ENCODE assay signal across 8 mouse cellular contexts in the genomic region with DNA sequence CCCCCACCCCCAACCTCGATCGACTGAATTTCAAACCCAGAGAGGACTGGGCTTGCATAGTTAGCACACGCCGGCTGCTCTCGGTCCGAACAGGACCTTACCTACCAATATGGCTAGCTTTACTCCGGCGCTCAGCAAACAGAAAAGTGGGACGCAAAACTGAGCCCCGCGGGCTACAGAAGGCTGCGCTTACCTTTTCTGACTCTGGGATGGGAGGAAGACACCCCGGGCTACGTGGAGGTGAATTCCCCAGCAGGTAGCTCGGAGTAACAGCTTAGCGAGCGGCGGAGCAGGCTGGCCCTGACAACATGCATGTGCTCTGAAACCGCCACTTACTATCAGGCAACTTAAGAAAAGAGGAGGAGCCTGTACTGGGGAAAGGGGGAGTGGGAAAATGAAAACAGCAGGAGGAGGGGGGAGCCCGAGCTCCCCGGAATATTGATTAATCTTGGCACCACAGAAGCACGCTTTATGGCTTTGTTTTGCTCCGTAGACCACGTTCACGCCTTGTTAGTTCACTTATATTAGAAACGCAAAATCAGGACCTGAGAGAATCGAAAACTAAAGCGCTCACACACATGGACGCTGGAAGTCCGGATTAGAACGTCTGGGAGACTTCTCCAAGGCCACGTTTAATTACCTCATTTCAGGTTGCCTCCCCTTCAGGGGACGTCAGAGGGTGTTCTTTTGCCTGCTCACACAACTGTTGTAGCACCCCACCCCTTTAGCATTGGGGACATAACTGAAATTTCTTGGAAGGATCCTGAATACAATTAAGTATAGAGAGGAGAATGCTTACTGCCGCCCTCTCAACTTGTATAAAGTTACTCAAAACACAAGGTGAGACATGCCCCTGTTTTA. TPM values are rescaled to one million over a fixed set of nuclear protein-coding genes. Genes with fewer than 3 reads are reported as not detected.
DNase-seq lines count a peak whose midpoint lies in the region; ATAC-seq and TF ChIP-seq lines count a peak whose summit lies in the region.

A gene (minus strand): TSS at position 619 of the 861 bp plus-strand sequence.

- H3K4me3 ChIP-seq in forebrain, postnatal 0 days (ENCODE audit: low read depth, low read length), result peak within 1 kb of the TSS; percentile 61
- H3K4me3 ChIP-seq in hindbrain, embryonic 13.5 days, result peak within 1 kb of the TSS; percentile 64

- peak within 1 kb of the TSS; percentile 59 for H3K9ac ChIP-seq in forebrain, postnatal 0 days
- H3K9ac ChIP-seq in hindbrain, embryonic 13.5 days, result peak within 1 kb of the TSS; percentile 75

- WGBS in forebrain, postnatal 0 days, result under 1% methylated on average over 34 of the region's 34 CpGs
- under 1% methylated on average over 34 of the region's 34 CpGs for WGBS in hindbrain, embryonic 13.5 days

- ATAC-seq in forebrain, postnatal 0 days, result peak; percentile 85
- peak; percentile 91 for ATAC-seq in hindbrain, embryonic 13.5 days (ENCODE audit: low FRiP score)

- TF ChIP-seq CTCF in forebrain, postnatal 0 days (IDR thresholded peaks at IDR 0.05; ENCODE audit: low read depth), result no peak

- DNase-seq in NIH3T3 (ENCODE audit: low read depth), result peak; percentile 75
- DNase-seq in cerebellum, adult 11 months, result peak; percentile 23
- peak; percentile 62 for DNase-seq in forebrain, postnatal 0 days
- DNase-seq in layer of hippocampus, postnatal 36 days, result peak; percentile 56
- peak; percentile 53 for DNase-seq in lung, postnatal 25 days (ENCODE audit: low spot score)
- DNase-seq in retina, postnatal 1 day, result peak; percentile 78
- DNase-seq in spleen, postnatal 36 days (ENCODE audit: low spot score in 2 of 2), result no peak

- no peaks in the 10 kb centered on the region for H3K4me1 ChIP-seq in forebrain, postnatal 0 days (ENCODE audit: insufficient read depth)
- peaks cover 11% of the 10 kb centered on the region for H3K4me1 ChIP-seq in hindbrain, embryonic 13.5 days (replicated peaks)

- no peaks in the 10 kb centered on the region for H3K9me3 ChIP-seq in forebrain, postnatal 0 days (ENCODE audit: low read length)
- no peaks in the 10 kb centered on the region for H3K9me3 ChIP-seq in hindbrain, embryonic 13.5 days

- peak within 1 kb of the TSS; percentile 91 for H3K4me2 ChIP-seq in forebrain, postnatal 0 days (ENCODE audit: low read depth)
- H3K4me2 ChIP-seq in hindbrain, embryonic 13.5 days, result peak within 1 kb of the TSS; percentile 94

- H3K27me3 ChIP-seq in forebrain, postnatal 0 days (ENCODE audit: insufficient read depth, low read length), result no peaks in the 10 kb centered on the region
- peaks cover 13% of the 10 kb centered on the region for H3K27me3 ChIP-seq in hindbrain, embryonic 13.5 days

- peak within 1 kb of the TSS; percentile 57; the same call in 1 of the 2 replicates for H3K27ac ChIP-seq in forebrain, postnatal 0 days (ENCODE audit: low read depth, low read length)
- peak within 1 kb of the TSS; percentile 79 for H3K27ac ChIP-seq in hindbrain, embryonic 13.5 days

- H3K36me3 ChIP-seq in forebrain, postnatal 0 days (ENCODE audit: insufficient read depth), result no peaks in the 10 kb centered on the region
- H3K36me3 ChIP-seq in hindbrain, embryonic 13.5 days, result no peaks in the 10 kb centered on the region

RNA-seq across cellular contexts. Expression of the gene that starts here (rescaled TPM):
- 210 and 234 TPM in 2 replicates for total RNA-seq in forebrain, postnatal 0 days (2014; rRNA removed)
- 147 and 192 TPM in 2 replicates for polyA plus RNA-seq in forebrain, postnatal 0 days (2015; fragmentation: Nextera tagmentation; extraction: Ambion mirVana)
- 161 and 176 TPM in 2 replicates for polyA plus RNA-seq in hindbrain, embryonic 13.5 days (2015; fragmentation: Nextera tagmentation; extraction: Ambion mirVana)
- total RNA-seq in layer of hippocampus, postnatal 36 days (2021), result 100 to 1,000 TPM; 377 to 416 TPM

Comparison
In these comparisons a context has a peak if more than half of its experiments do, and no peak if none do; other contexts are left out.
1. DNase-seq: peak in NIH3T3 (single experiment), cerebellum, adult 11 months (single experiment), forebrain, postnatal 0 days (single experiment), layer of hippocampus, postnatal 36 days (2 of 2), lung, postnatal 25 days (single experiment) and retina, postnatal 1 day (single experiment); none in spleen, postnatal 36 days (0 of 2).